Mouse (Mus musculus) frontal cortex, postnatal 25 days (tissue): ENCODE measurements around the gene Zc3h14.
A peak's percentile ranks its signal among the peaks of the same experiment; 100 is the strongest.

Experiments
- DNase-seq, 2 experiments: peaks; one replicate each; pipeline ENCODE4 v3.0.0; 2022; ENCODE audit warnings: low spot score in 2 of 2

Zc3h14 gene

GRCm38 (mm10) chr12:98746746-98747379, at the start of gene Zc3h14:
Gene Zc3h14, plus strand, starts transcription at chr12:98746964.
- DNase-seq = peak; percentile 75 to 89

GRCm38 (mm10) chr12:98697202-98697601, 49.6 kb upstream of the Zc3h14 start:
- no peak for DNase-seq

- no peak for DNase-seq
These were observed 45.2 kb upstream of the Zc3h14 start for GRCm38 (mm10) chr12:98701564-98701963.

- DNase-seq = no peak
These were observed 43.2 kb upstream of the Zc3h14 start for GRCm38 (mm10) chr12:98703554-98703953.

- DNase-seq = no peak
These were observed 42.8 kb upstream of the Zc3h14 start for GRCm38 (mm10) chr12:98703961-98704360.

GRCm38 (mm10) chr12:98712819-98713218, 33.9 kb upstream of the Zc3h14 start:
- no peak for DNase-seq

GRCm38 (mm10) chr12:98713621-98714103, 33.1 kb upstream of the Zc3h14 start:
- DNase-seq = no peak

- no peak for DNase-seq
These were observed 32.0 kb upstream of the Zc3h14 start for GRCm38 (mm10) chr12:98714757-98715156.

GRCm38 (mm10) chr12:98716142-98716541, 30.6 kb upstream of the Zc3h14 start:
- no peak for DNase-seq

GRCm38 (mm10) chr12:98720628-98721027, 26.1 kb upstream of the Zc3h14 start:
- no peak for DNase-seq

- DNase-seq = no peak
These were observed 25.7 kb upstream of the Zc3h14 start for GRCm38 (mm10) chr12:98721030-98721429.

- no peak for DNase-seq
These were observed 22.5 kb upstream of the Zc3h14 start for GRCm38 (mm10) chr12:98724224-98724623.

GRCm38 (mm10) chr12:98724976-98725375, 21.8 kb upstream of the Zc3h14 start:
- DNase-seq = no peak

GRCm38 (mm10) chr12:98726078-98726477, 20.7 kb upstream of the Zc3h14 start:
- no peak for DNase-seq

- no peak for DNase-seq
These were observed 19.6 kb upstream of the Zc3h14 start for GRCm38 (mm10) chr12:98727186-98727585.

- no peak for DNase-seq
These were observed 16.1 kb upstream of the Zc3h14 start for GRCm38 (mm10) chr12:98730682-98731081.

GRCm38 (mm10) chr12:98733165-98733564, 13.6 kb upstream of the Zc3h14 start:
- DNase-seq = no peak

GRCm38 (mm10) chr12:98733776-98734175, 13.0 kb upstream of the Zc3h14 start:
- no peak for DNase-seq

- peak; percentile 66 to 79 for DNase-seq
These were observed 12.4 kb upstream of the Zc3h14 start for GRCm38 (mm10) chr12:98734246-98734879.

GRCm38 (mm10) chr12:98734880-98735801, 11.6 kb upstream of the Zc3h14 start:
- DNase-seq = no peak

- DNase-seq = no peak
These were observed 9.6 kb upstream of the Zc3h14 start, which contains the start of gene Ptpn21 for GRCm38 (mm10) chr12:98736951-98737800. Gene Ptpn21, minus strand, starts transcription at chr12:98737405.
